Mouse (Mus musculus) A20 (cell line): ENCODE measurements around the gene Plekhm2.
A peak's percentile ranks its signal among the peaks of the same experiment; 100 is the strongest.

Experiments used
- DNase-seq: peaks from one replicate; pipeline ENCODE4 v3.0.0-alpha.2; 2011; ENCODE audit warnings: low read depth, low spot score

The Plekhm2 gene

DNA sequence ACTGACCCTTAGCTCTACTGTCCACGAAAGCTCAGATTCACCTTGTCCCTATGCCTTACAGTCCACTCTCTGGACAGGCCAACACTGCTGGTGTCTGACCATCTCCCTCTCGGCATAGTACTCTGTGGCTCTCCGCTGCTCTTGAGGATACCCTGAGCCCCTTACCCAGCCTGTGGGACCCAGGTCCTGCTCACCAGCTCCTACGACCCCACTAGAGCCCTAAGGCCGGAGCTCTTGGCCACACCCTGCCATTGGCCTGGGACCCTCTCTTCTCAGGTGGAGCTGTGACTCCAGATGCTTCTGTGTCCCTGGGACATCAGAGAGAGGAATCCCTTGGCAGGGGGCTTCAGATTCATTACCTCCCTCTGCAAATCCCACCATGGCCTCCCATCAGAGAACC is 59.3 kb downstream of the Plekhm2 start:
- no peak for DNase-seq

DNA sequence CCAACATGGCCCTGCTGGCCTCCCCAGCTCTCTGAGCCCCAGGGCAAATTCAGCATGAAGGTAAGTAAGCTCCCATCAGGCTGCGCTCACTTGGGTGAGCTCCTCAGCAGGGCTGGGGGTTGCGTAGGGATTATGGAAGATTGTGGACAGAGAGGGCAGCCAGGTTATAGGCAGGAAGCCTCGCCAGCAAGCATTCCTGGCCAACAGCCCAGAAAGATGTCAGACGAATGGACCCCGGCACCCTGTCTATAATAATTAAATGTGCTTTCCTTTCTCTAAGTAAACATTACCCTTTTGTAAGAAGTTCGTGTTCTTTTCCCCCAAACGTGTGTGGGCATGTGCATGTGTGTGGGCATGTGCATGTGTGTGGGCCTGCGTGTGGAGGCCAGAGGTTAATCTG is 60.2 kb downstream of the Plekhm2 start:
- DNase-seq: no peak

DNA sequence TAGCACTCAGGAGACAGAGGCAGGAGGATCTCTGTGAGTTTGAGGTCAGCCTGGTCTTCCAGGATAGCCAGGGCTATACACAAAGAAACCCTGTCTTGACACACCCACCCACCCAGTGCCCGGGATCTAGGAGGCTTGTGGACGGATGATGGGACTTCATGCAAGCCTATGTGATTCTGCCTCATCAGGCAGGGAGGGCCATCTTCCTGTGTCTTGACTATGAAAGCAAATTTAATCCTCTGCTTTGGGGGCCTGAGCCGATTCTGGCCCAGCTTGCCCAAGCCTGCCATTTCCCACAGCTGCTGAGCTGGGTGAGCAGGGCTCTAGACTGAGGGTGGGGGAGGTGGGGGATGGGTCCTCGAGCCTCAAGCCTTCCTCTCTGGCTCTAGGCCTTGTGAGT is 60.8 kb downstream of the Plekhm2 start:
- DNase-seq: no peak

DNA sequence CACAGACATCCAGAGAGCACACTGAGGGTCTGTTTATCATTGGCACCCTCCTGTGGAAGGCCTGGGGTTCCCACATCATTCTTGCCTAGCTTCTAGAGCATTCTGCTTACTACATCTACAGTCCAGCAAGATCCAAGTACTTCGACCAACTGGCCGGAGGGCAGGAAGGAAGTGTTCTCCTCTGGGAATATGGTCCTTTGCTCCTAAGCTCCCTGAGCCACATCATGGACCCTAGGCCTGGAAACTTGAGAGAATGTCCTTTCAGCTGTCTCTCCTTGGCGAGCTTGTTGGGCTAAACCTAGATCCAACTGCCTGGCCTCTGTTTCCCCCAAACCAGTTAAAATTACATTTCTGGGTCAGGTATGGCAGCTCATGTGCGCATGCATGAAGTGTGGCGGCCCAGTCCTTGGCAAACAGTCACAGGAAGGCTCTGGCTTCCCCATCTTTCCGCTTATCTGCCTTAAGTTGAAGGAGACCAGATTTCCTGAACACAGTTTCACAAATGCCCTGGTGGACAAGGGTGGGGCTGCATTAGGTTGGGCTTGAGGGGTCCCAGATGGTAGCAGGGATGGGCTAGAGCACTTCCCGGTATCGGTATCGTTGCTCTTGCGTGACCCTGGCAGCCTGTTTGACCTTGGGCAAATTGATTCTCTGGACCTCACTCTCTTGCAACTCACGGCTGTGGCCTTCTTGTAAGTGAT is 62.0 kb downstream of the Plekhm2 start:
- no peak for DNase-seq

DNA sequence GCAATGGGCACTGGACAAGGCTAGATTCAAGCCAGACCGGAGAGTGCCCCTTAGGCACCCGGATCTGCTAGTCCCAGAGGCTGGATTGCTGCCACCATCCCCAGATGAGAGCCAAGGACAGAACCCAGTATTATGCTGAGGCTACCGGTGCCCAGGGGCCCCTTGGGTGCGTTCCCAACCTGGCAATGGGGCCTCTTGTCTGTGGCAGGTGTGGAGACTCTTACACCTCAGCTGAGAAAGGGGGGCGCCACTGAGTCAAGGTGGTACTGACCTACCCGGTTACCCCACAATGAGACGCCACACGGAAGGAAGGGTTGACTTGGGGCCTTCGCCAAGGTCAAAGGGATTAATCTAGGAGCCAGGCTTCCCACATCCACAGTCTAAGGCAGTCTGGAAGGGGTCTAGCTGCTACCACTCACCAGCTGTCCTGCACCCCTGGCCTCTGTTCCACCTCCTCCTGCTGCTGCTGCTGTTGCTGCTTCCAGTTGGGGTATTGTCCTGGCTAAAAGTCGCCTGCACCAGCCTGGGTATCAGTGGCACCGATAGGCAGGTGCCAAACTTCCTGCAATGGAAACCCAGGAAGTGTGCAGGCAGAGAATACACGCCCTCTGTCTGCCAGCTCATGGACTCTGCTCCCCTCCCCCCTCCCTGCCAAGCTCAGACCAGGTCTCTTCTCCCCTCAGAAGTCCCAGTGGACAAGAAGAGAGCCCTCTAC is 63.4 kb downstream of the Plekhm2 start:
- no peak for DNase-seq

DNA sequence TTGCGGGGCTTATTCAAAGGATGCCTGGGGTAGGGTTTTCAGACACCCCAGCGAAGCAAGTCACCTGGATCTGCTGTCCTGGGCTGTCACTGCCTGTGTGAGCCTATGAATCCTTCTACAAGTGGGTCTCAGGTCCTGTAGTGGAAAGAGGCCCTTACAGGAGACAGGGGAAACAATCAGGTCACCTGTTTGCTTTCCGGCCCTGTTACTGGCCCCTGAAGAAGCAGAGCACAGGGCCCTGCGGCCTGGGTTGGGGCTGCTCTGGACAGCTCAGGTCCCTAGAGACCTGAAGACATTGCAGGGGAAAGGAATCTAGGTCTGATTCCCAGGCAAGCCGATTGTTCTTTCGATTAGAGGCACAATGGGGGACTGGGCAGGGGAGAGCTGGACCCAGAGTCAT is 64.3 kb downstream of the Plekhm2 start:
- DNase-seq: no peak

DNA sequence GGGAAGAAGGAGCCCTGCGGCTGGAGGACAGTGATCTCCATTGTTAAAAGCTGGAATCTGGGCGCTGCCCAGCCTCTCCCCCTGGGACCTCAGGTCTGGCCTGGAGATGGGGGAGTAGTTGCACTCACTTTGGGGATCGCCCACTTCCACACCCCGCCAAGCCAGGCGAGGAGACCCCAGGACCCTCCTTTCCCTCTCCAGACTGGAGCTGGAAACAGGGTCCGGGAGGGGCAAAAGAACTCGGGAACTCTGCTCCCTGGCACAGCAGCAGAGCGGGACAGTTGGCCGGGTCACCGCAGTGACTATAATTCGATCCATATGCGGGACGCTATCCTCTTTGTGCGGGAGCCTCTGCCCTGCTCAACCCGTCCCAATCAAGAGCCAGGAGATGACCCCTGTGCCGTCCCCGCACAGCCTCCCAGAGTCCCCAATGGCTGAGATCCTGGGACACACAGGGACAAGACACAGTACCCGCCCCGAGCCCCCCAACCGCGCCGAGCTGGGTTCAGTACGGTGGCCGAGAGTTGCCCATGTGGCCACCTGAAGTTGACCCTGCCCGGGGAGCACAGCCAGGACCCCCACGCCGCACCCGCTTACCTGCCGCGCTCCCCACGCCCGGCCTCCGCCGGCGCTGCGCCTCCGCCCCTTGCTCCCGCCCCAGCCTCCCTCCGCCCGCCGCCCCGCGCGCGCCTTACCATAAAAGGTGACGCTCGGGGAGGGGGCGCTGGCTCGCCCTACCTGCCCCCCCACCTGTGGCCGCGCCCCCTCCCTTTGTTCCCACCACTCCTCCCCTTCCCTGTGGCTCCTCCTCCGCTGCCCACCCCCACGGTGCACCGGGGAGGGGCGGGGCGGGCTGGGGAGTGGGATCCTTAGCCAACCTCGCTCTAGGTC is 65.2 kb downstream of the Plekhm2 start:
- DNase-seq: no peak

DNA sequence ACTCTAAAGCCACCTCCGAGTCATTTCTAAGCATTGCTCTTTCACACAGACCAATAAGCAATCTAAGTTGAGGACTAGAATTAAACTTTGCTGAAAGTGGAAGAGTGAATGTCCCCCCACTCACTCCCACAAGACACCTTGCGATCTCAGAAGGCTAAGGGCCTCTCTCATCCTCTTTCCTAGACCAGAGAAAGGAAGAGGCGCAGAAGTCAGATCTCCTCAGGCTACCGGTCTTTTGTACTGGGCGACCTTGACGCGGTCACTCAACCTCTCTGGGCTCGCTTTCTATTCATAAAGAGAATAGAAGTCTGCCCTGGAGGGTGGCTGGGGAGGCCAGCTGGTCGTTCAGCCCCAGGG is 65.8 kb downstream of the Plekhm2 start:
- DNase-seq: no peak

DNA sequence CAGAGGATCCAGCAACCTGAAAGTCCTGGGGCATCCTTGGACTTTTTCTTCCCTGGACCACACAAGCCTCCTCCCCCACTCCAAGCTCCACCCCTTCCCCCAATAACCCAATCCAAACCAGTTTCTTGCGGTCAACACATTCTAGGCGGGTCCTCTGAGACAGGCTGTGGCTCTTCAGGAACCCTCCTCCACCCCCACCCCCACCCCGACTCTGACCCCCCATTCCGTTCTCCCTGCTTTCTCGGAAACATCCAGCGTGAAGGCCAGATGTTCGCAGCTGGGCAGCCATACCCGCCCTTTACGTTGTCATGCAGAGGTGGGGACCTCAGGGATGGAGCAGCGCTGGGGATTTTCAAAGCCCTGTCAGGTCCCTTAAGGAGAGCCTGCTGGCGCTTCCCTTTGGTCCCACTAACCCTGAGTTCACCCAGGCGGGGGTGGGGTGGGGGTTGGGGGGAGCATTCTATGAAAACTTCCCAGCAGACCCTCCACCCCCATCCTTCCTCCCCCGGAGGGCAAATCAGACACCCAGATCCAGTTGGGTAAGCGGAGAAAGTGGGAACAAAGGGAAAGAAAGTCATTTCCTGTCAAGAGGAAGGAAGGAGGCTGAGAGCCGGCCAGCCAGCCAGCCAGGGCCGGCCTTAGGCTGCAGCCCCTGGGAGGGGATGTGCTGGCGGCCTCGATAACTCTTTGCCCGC is 66.4 kb downstream of the Plekhm2 start:
- no peak for DNase-seq

DNA sequence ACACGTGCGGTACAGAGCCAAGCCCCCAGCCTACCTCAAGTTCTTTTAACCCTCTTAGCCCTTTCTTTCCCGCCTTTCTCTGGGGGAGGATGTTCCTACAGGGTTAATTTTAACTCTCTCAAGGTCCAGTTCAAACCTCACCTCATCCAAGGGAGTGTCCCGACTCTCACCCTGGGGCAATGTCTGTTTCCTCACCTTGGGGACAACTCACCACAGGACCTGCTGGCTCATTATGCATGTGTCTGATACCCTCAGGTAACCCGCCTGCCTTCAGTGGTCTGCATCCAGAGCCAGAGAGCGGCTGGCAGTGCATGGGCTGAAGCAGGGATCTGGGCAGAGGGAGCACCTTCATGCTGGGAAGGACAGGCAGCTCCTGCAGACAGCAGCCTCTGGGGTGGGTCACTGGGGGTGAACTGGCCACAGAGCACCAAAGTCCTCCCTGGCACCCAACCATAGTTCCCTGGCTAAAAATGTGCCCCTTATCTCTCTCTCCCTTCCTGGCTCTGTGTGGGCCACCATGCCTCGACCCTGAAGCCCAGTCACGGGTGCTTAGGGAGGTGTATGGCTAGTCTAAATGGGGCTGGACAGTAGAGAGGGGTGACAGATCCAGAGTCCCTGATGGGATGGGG is 67.9 kb downstream of the Plekhm2 start:
- DNase-seq: no peak

DNA sequence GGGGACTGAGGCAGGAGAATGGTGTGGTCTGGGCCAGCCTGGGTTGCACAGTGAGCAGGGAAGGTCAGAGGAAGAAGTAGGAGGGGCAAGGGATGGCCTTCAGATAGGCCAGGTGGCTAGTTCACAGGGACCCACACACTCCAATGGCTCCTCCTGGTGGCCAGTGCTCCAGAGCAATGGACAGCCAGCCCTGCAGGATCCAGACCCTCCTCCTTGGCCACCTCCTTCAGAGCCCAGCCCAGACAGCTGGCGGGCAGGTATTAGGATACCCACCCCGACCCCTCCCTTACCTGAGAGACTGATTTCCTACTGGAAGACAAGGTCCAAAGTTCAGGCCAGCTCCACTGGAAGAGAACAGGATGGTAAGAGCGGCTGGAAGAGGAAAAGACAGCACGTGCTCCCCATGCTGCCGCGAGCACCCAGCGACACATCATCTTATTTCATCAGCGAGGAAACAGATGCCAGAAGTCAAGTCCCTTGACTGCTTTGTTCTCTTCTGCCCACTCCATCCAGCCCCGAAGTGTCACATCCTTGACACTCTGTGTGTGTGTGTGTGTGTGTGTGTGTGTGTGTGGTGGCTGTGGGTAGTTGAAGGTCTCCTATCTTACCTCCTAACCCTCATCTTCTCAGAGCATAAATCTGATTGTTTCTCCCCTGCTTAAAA is 69.0 kb downstream of the Plekhm2 start:
- DNase-seq: no peak

DNA sequence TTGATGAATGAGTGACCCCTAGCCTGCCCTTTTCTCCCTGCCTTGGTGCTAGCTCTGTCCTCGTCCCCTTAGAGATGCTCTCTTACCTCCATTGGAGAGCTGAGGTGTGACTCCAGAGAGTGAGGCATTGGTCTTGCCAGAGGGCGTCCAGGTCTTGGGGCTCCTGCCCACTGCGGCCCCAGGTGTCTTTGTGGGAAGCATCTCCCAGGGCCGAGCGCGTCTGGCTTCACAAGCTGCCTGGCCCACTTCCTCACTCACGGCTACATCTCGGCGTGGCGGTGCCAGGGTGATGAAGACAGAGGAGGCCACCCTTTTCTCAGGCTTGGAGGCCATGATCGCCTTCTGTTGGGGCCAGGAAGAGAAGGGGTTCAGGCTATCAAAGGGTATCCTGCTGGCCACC is 69.6 kb downstream of the Plekhm2 start:
- DNase-seq: no peak

DNA sequence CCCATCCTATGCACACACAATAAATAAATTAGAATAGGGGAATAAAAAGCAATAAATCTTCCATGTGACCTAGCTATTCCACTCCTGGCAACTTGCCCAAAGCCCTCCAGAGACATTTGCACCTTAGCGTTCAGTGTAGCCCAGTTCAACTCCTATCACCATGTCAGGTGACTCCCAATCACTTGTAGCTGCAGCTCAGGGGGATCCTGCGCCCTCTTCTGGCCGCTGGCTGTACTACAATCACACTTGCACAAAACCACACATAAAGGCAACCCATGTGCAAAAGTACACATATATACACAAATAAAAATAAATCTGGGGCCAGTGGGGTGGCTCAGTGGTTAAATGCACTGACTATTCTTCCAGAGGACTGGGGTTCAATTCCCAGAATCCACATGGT is 73.2 kb downstream of the Plekhm2 start:
- peak; percentile 67 for DNase-seq

DNA sequence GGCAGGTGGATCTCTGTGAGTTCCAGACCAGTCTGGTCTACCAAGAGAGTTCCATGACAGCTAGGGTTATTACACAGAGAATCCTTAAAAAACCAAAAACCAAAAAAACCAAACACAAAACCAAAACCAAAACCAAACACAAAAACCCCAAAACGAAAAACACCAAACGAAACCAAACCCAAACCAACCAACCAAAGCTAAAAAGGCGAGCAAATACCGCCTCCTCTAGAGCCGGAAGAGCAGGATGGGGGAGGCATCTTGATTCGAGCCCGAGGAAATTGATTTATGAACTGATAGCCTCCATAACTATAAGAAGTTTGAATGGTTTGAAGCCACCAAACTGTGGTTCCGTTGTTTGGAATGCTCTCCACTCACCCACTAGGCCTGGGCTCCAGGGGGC is 80.8 kb downstream of the Plekhm2 start:
- DNase-seq: no peak

DNA sequence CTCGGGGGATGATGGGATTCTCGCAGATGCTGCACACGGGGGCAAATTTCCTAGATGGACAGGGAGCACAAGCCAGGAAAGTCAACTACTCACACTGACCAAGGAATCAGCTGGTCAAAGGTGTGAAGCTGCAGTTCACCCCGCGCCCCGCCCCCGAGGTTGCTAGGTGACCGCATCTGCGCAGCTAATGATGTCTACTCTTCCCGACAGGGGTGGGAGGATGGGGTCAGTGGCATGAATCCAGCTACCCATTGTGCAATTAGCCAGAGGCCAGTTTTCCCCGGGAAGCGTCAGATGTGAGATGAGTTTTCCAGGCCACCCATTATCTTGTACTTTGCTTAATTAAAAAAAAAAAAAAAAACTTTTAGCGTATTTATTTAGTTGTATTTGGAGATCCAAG is 83.6 kb downstream of the Plekhm2 start:
- DNase-seq: no peak

DNA sequence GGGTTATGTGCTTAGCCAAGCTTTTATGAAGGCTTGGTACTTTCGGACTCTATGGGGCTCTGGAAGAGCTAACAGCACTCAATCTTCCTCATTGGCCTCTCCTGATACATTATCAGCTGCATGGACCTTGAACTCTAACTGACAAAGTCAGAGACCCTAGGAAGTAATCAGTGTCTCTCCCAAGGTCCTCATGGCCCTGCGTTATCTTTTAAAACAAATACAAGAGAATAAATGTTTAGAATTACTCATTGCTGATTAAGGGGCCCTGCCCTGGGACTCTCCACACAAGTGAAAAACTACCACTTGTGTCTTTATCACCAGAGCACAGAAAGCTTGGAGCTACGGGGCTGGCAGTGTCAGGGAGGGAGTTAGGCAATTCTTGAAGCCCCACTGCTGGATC is 85.9 kb downstream of the Plekhm2 start:
- no peak for DNase-seq

DNA sequence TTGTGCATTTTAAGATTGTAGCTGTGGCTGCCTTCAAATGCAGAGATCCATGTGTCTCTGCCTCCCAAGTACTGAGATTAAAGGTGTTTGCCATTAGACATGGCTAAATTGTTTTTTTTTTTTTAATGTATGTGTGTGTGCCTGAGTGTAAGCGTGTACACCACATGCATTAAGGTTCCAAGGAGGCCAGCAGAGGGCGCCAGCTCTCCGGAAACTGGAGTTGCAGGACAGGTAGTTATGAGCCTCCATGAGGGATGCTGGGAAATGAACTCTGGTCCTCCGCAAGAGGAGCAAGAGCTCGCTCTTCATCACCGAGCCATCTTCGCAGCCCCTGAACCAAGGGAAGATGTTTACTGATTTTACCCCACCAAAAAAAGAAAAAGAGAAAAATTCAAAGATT is 87.8 kb downstream of the Plekhm2 start:
- peak; percentile 26 for DNase-seq

DNA sequence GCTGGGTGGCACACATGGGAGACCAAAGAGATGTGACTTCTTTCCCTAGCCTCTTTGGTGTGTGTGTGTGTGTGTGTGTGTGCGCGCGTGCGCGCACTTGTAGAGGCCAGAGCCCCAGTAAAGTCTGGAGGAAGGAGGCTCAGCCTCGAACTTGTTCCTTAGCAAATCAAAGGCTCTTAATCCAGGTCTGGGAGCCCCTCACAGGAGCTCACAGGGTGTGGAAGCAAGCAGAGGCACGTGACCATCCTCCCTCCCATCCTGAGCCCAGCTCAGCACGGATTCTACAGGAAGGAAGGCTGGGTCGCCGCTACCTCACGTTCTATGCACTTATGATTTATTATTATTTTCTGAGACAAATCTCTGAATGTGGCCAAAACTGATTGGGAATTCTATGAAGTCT is 88.3 kb downstream of the Plekhm2 start:
- no peak for DNase-seq
